Mouse (Mus musculus): ENCODE data around the gene Glt8d1.

- no peak; the same call in 1 of the 2 replicates for TF ChIP-seq POLR2A (IDR thresholded peaks at IDR 0.05; ENCODE audit: low read depth, low read length)
- TF ChIP-seq CTCF (IDR thresholded peaks at IDR 0.05; ENCODE audit: extremely low read depth, insufficient read depth, insufficient read length, insufficient replicate concordance), result no peak
These were observed 339 bp upstream of the Glt8d1 start for GRCm38 (mm10) chr14:31000816-31001306.

Measured in spleen, adult 2 months (tissue).